Comparison of ENCODE assay signal across 29 mouse cellular contexts in the genomic region with DNA sequence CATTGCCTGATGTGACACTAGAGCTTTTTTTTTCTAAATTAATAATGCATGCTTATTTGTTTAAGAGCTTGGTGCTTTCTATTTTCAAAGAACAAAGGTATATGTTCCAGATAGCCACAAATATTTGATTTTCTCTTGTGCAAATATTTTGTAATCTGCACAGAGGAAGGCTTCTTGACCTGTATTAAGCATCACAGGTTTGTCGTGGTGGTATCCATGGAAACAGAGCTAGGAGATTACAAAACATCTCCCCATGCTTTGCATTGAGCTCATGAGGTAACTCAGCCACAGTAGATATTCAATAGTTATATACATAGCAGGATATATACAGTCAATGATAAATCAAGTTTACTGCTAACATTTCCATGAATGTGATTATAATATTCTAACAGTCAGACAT. TPM values are rescaled to one million over a fixed set of nuclear protein-coding genes. Genes with fewer than 3 reads are reported as not detected.
DNase-seq lines count a peak whose midpoint lies in the region; ATAC-seq and TF ChIP-seq lines count a peak whose summit lies in the region.
"Had no signal": no experiment of that assay in that cellular context is flagged by ENCODE, and none has a peak within 500 bp of the region (broad histone marks: within the 10 kb centered on the region; RNA-seq: fewer than 3 reads in every experiment).

No protein-coding gene starts in this region.

- no peak for DNase-seq in liver, embryonic 14.5 days (ENCODE audit: low read depth in 3 of 3, low spot score in 3 of 3)
- DNase-seq in liver, embryonic 11.5 days (ENCODE audit: low spot score), result no peak
- DNase-seq in brain, embryonic 14.5 days (ENCODE audit: low read depth), result peak; percentile 46
- DNase-seq in midbrain, postnatal 0 days (ENCODE audit: low spot score), result peak; percentile 17
- DNase-seq in testis, postnatal 14 days (ENCODE audit: low spot score), result no peak
- DNase-seq: adrenal gland, adult 8-10 months; adrenal gland, postnatal 36 days; B cell, adult 2 months; cerebellum, adult 11 months; cerebellum, adult 8-10 months; cerebellum, postnatal 14 days; embryo, embryonic 11 days; gastrocnemius, postnatal 10 days; heart, adult 18-20 months; heart, postnatal 14 days had no signal

- ATAC-seq in forebrain, embryonic 12.5 days (ENCODE audit: low FRiP score), result peak; percentile 41; the same call in 1 of the 2 replicates
- no peak for ATAC-seq in forebrain, embryonic 15.5 days (replicated peaks)
- ATAC-seq in liver, embryonic 14.5 days (ENCODE audit: insufficient read depth), result 0 out of 2 replicates have a peak, but pooled peaks have one; percentile 28
- ATAC-seq in liver, embryonic 11.5 days (replicated peaks; ENCODE audit: low FRiP score), result no peak
- no peak for ATAC-seq in midbrain, postnatal 0 days (ENCODE audit: low FRiP score)
- ATAC-seq: CD4-positive, CD25-positive, alpha-beta regulatory T cell, adult 4 months; forebrain, embryonic 16.5 days had no signal

- H3K9ac ChIP-seq in forebrain, embryonic 12.5 days, result no peak overlapping the region
- H3K9ac ChIP-seq in forebrain, embryonic 15.5 days (replicated peaks), result no peak overlapping the region
- no peak overlapping the region for H3K9ac ChIP-seq in liver, embryonic 14.5 days (replicated peaks)
- no peak overlapping the region for H3K9ac ChIP-seq in liver, embryonic 11.5 days (ENCODE audit: low read depth, low read length)
- no peak overlapping the region for H3K9ac ChIP-seq in midbrain, postnatal 0 days (replicated peaks; ENCODE audit: low read length, poor library complexity, severe bottlenecking)
- H3K9ac ChIP-seq: embryonic facial prominence, embryonic 15.5 days; heart, embryonic 15.5 days; hindbrain, embryonic 14.5 days had no signal

- H3K27ac ChIP-seq in forebrain, embryonic 12.5 days, result no peak overlapping the region
- H3K27ac ChIP-seq in forebrain, embryonic 15.5 days (replicated peaks), result no peak overlapping the region
- no peak overlapping the region for H3K27ac ChIP-seq in liver, embryonic 14.5 days
- H3K27ac ChIP-seq in liver, embryonic 11.5 days (ENCODE audit: low read depth, low read length), result no peak overlapping the region
- H3K27ac ChIP-seq in midbrain, postnatal 0 days (ENCODE audit: low read depth, low read length), result no peak overlapping the region
- H3K27ac ChIP-seq: embryonic facial prominence, embryonic 15.5 days; forebrain, embryonic 10.5 days; heart, embryonic 15.5 days; hindbrain, embryonic 14.5 days had no signal

- H3K4me3 ChIP-seq in forebrain, embryonic 12.5 days (replicated peaks), result no peak overlapping the region
- no peak overlapping the region for H3K4me3 ChIP-seq in forebrain, embryonic 15.5 days
- no peak overlapping the region for H3K4me3 ChIP-seq in liver, embryonic 14.5 days (ENCODE audit: insufficient read depth in 1 of 2, low read depth in 2 of 2, low read length in 2 of 2)
- no peak overlapping the region for H3K4me3 ChIP-seq in liver, embryonic 11.5 days (ENCODE audit: low read depth, low read length)
- no peak overlapping the region for H3K4me3 ChIP-seq in midbrain, postnatal 0 days (ENCODE audit: low read depth, low read length)
- H3K4me3 ChIP-seq: embryonic facial prominence, embryonic 15.5 days; erythroblast, embryonic 14.5 days; forebrain, embryonic 10.5 days; heart, embryonic 15.5 days had no signal

- H3K27me3 ChIP-seq in forebrain, embryonic 12.5 days, result no peaks in the 10 kb centered on the region
- H3K27me3 ChIP-seq in forebrain, embryonic 15.5 days, result no peaks in the 10 kb centered on the region
- H3K27me3 ChIP-seq in liver, embryonic 14.5 days (ENCODE audit: control insufficient read depth, insufficient read depth, low read length), result no peaks in the 10 kb centered on the region
- H3K27me3 ChIP-seq in liver, embryonic 11.5 days (replicated peaks; ENCODE audit: control insufficient read depth, insufficient read depth, low read length), result no peaks in the 10 kb centered on the region
- no peaks in the 10 kb centered on the region for H3K27me3 ChIP-seq in midbrain, postnatal 0 days (ENCODE audit: insufficient read depth, low read length)
- H3K27me3 ChIP-seq: embryonic facial prominence, embryonic 15.5 days; heart, embryonic 15.5 days had no signal

- no peak for TF ChIP-seq EP300 in liver, embryonic 14.5 days (IDR thresholded peaks at IDR 0.05; ENCODE audit: low read depth)

- H3K36me3 ChIP-seq in forebrain, embryonic 12.5 days (replicated peaks), result no peaks in the 10 kb centered on the region
- no peaks in the 10 kb centered on the region for H3K36me3 ChIP-seq in forebrain, embryonic 15.5 days
- no peaks in the 10 kb centered on the region for H3K36me3 ChIP-seq in liver, embryonic 14.5 days (replicated peaks; ENCODE audit: control insufficient read depth, insufficient read depth, low read depth)
- H3K36me3 ChIP-seq in liver, embryonic 11.5 days (ENCODE audit: control insufficient read depth, insufficient read depth, low read length), result no peaks in the 10 kb centered on the region
- H3K36me3 ChIP-seq in midbrain, postnatal 0 days (ENCODE audit: insufficient read depth, low read length), result no peaks in the 10 kb centered on the region
- H3K36me3 ChIP-seq: embryonic facial prominence, embryonic 15.5 days; forebrain, embryonic 10.5 days; G1E; heart, embryonic 15.5 days had no signal

- H3K4me2 ChIP-seq in forebrain, embryonic 12.5 days, result no peak overlapping the region
- H3K4me2 ChIP-seq in forebrain, embryonic 15.5 days (replicated peaks), result no peak overlapping the region
- H3K4me2 ChIP-seq in liver, embryonic 14.5 days (ENCODE audit: low read depth), result no peak overlapping the region
- no peak overlapping the region for H3K4me2 ChIP-seq in liver, embryonic 11.5 days
- no peak overlapping the region for H3K4me2 ChIP-seq in midbrain, postnatal 0 days (ENCODE audit: low read depth, low read length, poor library complexity, severe bottlenecking)
- H3K4me2 ChIP-seq: embryonic facial prominence, embryonic 15.5 days; heart, embryonic 11.5 days; heart, embryonic 15.5 days; hindbrain, embryonic 14.5 days had no signal

- 48% methylated on average over 1 of the region's 1 CpGs for WGBS in forebrain, embryonic 12.5 days
- 41% methylated on average over 1 of the region's 1 CpGs for WGBS in forebrain, embryonic 15.5 days
- WGBS in liver, embryonic 14.5 days (ENCODE audit: insufficient replicate concordance), result 25% methylated on average over 1 of the region's 1 CpGs
- 55% methylated on average over 1 of the region's 1 CpGs for WGBS in liver, embryonic 11.5 days
- WGBS in midbrain, postnatal 0 days, result 12% methylated on average over 1 of the region's 1 CpGs

- H3K4me1 ChIP-seq in forebrain, embryonic 12.5 days, result no peaks in the 10 kb centered on the region
- H3K4me1 ChIP-seq in forebrain, embryonic 15.5 days, result no peaks in the 10 kb centered on the region
- no peaks in the 10 kb centered on the region for H3K4me1 ChIP-seq in liver, embryonic 14.5 days (replicated peaks; ENCODE audit: control insufficient read depth in 2 of 2, insufficient read depth in 2 of 2, low read length in 1 of 2)
- H3K4me1 ChIP-seq in liver, embryonic 11.5 days (replicated peaks; ENCODE audit: control insufficient read depth, insufficient read depth, low read length), result no peaks in the 10 kb centered on the region
- no peaks in the 10 kb centered on the region for H3K4me1 ChIP-seq in midbrain, postnatal 0 days (ENCODE audit: insufficient read depth, low read length)
- H3K4me1 ChIP-seq: embryonic facial prominence, embryonic 15.5 days; forebrain, embryonic 10.5 days; heart, embryonic 15.5 days had no signal

- no peak for TF ChIP-seq CTCF in liver, embryonic 14.5 days (IDR thresholded peaks at IDR 0.05; ENCODE audit: low read depth)
- TF ChIP-seq CTCF in brain, embryonic 14.5 days (IDR thresholded peaks at IDR 0.05; ENCODE audit: borderline replicate concordance, extremely low read depth, insufficient read depth, insufficient read length), result no peak
- TF ChIP-seq CTCF in midbrain, postnatal 0 days (IDR thresholded peaks at IDR 0.05), result no peak

- H3K9me3 ChIP-seq in forebrain, embryonic 12.5 days, result no peaks in the 10 kb centered on the region
- H3K9me3 ChIP-seq in forebrain, embryonic 15.5 days, result no peaks in the 10 kb centered on the region
- H3K9me3 ChIP-seq in liver, embryonic 14.5 days (ENCODE audit: control insufficient read depth, low read length), result no peaks in the 10 kb centered on the region
- H3K9me3 ChIP-seq in liver, embryonic 11.5 days (ENCODE audit: control insufficient read depth, low read length), result no peaks in the 10 kb centered on the region
- H3K9me3 ChIP-seq in midbrain, postnatal 0 days (ENCODE audit: low read length), result no peaks in the 10 kb centered on the region
- H3K9me3 ChIP-seq: embryonic facial prominence, embryonic 15.5 days; forebrain, embryonic 10.5 days; G1E; heart, embryonic 15.5 days had no signal

- TF ChIP-seq POLR2A in brain, embryonic 14.5 days (IDR thresholded peaks at IDR 0.05; ENCODE audit: borderline replicate concordance, extremely low read depth, insufficient read depth, insufficient read length, poor library complexity, severe bottlenecking), result no peak

RNA-seq across cellular contexts. Expression of a gene that starts 56.0 kb away (rescaled TPM):
- 0.42 and 0.46 TPM in 2 replicates for polyA plus RNA-seq in forebrain, embryonic 12.5 days (2016; fragmentation: Nextera tagmentation; extraction: Ambion mirVana)
- polyA plus RNA-seq in forebrain, embryonic 15.5 days (2015; fragmentation: Nextera tagmentation; extraction: Ambion mirVana), result 2.6 and 3.0 TPM in 2 replicates
- polyA plus RNA-seq in liver, embryonic 14.5 days (2012; rRNA removed), result not detected in 2 replicates
- polyA plus RNA-seq in liver, embryonic 14.5 days (2014; fragmentation: Nextera tagmentation; extraction: Ambion mirVana), result not detected in 2 replicates
- polyA plus RNA-seq in liver, embryonic 11.5 days (2014; fragmentation: Nextera tagmentation; extraction: Ambion mirVana), result 0.05 TPM in 1 of 2 replicates, not detected in the other
- polyA plus RNA-seq in brain, embryonic 14.5 days (2012; rRNA removed), result 3.5 and 6.3 TPM in 2 replicates
- 7.9 and 11.4 TPM in 2 replicates for total RNA-seq in midbrain, postnatal 0 days (2014; rRNA removed)
- 5.9 and 6.9 TPM in 2 replicates for polyA plus RNA-seq in midbrain, postnatal 0 days (2015; fragmentation: Nextera tagmentation; extraction: Ambion mirVana)
- total RNA-seq: common myeloid progenitor, adult 5-6 weeks; gastrocnemius, postnatal 10 days; gastrocnemius, postnatal 4 days; heart, adult 18-20 months; heart, postnatal 14 days; hematopoietic stem cell, adult 5-6 weeks had no signal
- polyA plus RNA-seq: CD4-positive, CD25-positive, alpha-beta regulatory T cell, adult 4 months; erythroblast, embryonic 14.5 days; G1E had no signal

Comparison
In these comparisons a context has a peak if more than half of its experiments do, and no peak if none do; other contexts are left out.
1. ATAC-seq: peak in forebrain, embryonic 12.5 days (single experiment) and liver, embryonic 14.5 days (single experiment); none in forebrain, embryonic 15.5 days (single experiment), liver, embryonic 11.5 days (single experiment) and midbrain, postnatal 0 days (single experiment).
2. DNase-seq: peak in brain, embryonic 14.5 days (single experiment) and midbrain, postnatal 0 days (single experiment); none in liver, embryonic 14.5 days (0 of 3), liver, embryonic 11.5 days (single experiment) and testis, postnatal 14 days (single experiment).